Mouse (Mus musculus): ENCODE measurements at regions not wholly inside any gene's neighbourhood (a gene's known extent, or its start where the extent isn't known, plus 50 kb on each side); places are given as distances from the start of the nearest gene placed in this dataset.
A peak's percentile ranks its signal among the peaks of the same experiment; 100 is the strongest.

GRCm38 (mm10) chr10:19093689-19094088, 78.2 kb upstream of the Tnfaip3 start:
- Histone ChIP-seq H3K27me3 (replicated peaks) (no peaks in the 10 kb centered on the region), H3K4me1 (peaks cover 38% of the 10 kb centered on the region), H3K9me3 (no peaks in the 10 kb centered on the region), H3K36me3 (replicated peaks; ENCODE audit: low read length) (no peaks in the 10 kb centered on the region), H3K4me3 (replicated peaks) (peak overlapping the region; percentile 80)
- TF ChIP-seq FLI1 (IDR thresholded peaks at IDR 0.05; ENCODE audit: low read length): no peak
- TF ChIP-seq GATA1 (IDR thresholded peaks at IDR 0.05; ENCODE audit: borderline replicate concordance, low read length): no peak

- Histone ChIP-seq H3K4me3 (replicated peaks) (no peak overlapping the region), H3K27me3 (replicated peaks) (no peaks in the 10 kb centered on the region), H3K4me1 (peaks cover 38% of the 10 kb centered on the region), H3K9me3 (no peaks in the 10 kb centered on the region), H3K36me3 (replicated peaks; ENCODE audit: low read length) (no peaks in the 10 kb centered on the region)
- TF ChIP-seq GATA1 (IDR thresholded peaks at IDR 0.05; ENCODE audit: borderline replicate concordance, low read length) (no peak), FLI1 (IDR thresholded peaks at IDR 0.05; ENCODE audit: low read length) (no peak)
Measured at GRCm38 (mm10) chr10:19091949-19092348, 76.5 kb upstream of the Tnfaip3 start.

DNA sequence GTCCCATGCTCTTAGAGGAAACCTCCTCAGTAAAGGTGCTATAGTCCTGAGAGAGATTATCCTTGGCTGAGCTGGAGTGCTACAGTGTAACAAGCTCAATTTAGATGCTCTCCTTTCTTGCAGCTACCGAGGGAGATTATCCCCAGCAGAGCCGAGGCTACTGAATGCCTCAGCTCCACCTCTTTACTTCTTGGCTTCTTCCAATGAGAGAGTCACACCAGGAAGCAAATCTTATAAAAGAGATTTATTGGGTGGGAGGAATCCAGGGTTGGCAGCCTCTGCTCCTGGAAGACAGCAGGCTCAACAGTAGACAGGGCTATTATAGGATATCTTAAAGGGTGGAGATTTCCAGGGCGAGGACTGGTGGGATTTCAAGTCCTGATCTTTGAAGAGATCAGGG, 75.7 kb upstream of the Tnfaip3 start:
- H3K9me3 ChIP-seq: no peaks in the 10 kb centered on the region
- TF ChIP-seq GATA1 (IDR thresholded peaks at IDR 0.05; ENCODE audit: borderline replicate concordance, low read length) (no peak), FLI1 (IDR thresholded peaks at IDR 0.05; ENCODE audit: low read length) (no peak)
- no peaks in the 10 kb centered on the region for H3K27me3 ChIP-seq (replicated peaks)
- no peaks in the 10 kb centered on the region for H3K36me3 ChIP-seq (replicated peaks; ENCODE audit: low read length)
- H3K4me1 ChIP-seq: peaks cover 38% of the 10 kb centered on the region
- no peak overlapping the region for H3K4me3 ChIP-seq (replicated peaks)

DNA sequence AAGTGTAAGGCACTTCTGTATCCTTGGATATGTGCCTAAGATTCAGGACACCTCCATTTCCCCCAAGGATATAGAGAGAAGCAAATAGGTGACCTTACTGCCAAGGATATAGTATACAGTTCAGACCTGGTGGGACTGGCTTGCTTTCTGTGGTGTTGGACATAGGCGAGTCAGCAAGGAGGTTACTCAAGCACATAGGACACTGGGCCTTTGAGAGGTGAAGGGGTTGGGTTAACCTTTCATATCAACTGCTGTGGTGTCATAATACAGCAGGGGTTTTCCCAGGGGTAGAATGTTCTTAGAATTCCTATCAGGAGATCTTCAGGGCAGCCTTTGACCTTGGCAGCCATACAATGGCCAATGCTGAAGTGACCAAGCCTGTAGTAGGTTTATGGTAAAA, 71.5 kb upstream of the Tnfaip3 start:
- Histone ChIP-seq H3K27me3 (replicated peaks) (no peaks in the 10 kb centered on the region), H3K9me3 (no peaks in the 10 kb centered on the region), H3K4me1 (peaks cover 22% of the 10 kb centered on the region), H3K36me3 (replicated peaks; ENCODE audit: low read length) (no peaks in the 10 kb centered on the region), H3K4me3 (replicated peaks) (no peak overlapping the region)
- TF ChIP-seq GATA1 (IDR thresholded peaks at IDR 0.05; ENCODE audit: borderline replicate concordance, low read length) (no peak), FLI1 (IDR thresholded peaks at IDR 0.05; ENCODE audit: low read length) (no peak)

DNA sequence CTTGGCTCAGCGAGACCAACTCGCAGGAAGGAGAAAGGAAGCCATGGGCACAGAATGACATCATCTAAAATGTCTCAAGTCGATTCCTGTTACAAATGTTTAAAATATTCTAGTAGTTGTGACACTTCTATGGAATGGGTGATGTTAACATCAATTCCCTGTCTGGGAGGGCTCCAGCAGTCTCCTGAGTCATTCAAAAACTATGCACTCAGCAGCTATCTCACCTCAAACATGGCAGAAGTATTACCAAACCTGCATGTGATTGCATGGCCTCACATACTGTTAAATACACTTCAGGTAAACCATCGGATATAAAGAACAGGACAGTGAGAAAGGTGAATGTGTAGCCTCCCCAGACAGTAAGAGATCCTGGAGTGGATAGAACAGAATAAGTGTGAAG, 66.7 kb upstream of the Tnfaip3 start:
- Histone ChIP-seq H3K36me3 (replicated peaks; ENCODE audit: low read length) (no peaks in the 10 kb centered on the region), H3K9me3 (no peaks in the 10 kb centered on the region), H3K4me3 (replicated peaks) (no peak overlapping the region), H3K4me1 (peaks cover 28% of the 10 kb centered on the region), H3K27me3 (replicated peaks) (no peaks in the 10 kb centered on the region)
- TF ChIP-seq GATA1 (IDR thresholded peaks at IDR 0.05; ENCODE audit: borderline replicate concordance, low read length) (no peak), FLI1 (IDR thresholded peaks at IDR 0.05; ENCODE audit: low read length) (no peak)

- no peak overlapping the region for H3K4me3 ChIP-seq (replicated peaks)
- peaks cover 31% of the 10 kb centered on the region for H3K4me1 ChIP-seq
- no peaks in the 10 kb centered on the region for H3K9me3 ChIP-seq
- H3K36me3 ChIP-seq (replicated peaks; ENCODE audit: low read length): no peaks in the 10 kb centered on the region
- TF ChIP-seq GATA1 (IDR thresholded peaks at IDR 0.05; ENCODE audit: borderline replicate concordance, low read length) (no peak), FLI1 (IDR thresholded peaks at IDR 0.05; ENCODE audit: low read length) (no peak)
- H3K27me3 ChIP-seq (replicated peaks): no peaks in the 10 kb centered on the region
Measured at GRCm38 (mm10) chr10:19078047-19078446, 62.6 kb upstream of the Tnfaip3 start.

GRCm38 (mm10) chr10:19068377-19068776, 52.9 kb upstream of the Tnfaip3 start:
- no peaks in the 10 kb centered on the region for H3K27me3 ChIP-seq (replicated peaks)
- no peaks in the 10 kb centered on the region for H3K36me3 ChIP-seq (replicated peaks; ENCODE audit: low read length)
- peak overlapping the region; percentile 77 for H3K4me3 ChIP-seq (replicated peaks)
- TF ChIP-seq FLI1 (IDR thresholded peaks at IDR 0.05; ENCODE audit: low read length) (no peak), GATA1 (IDR thresholded peaks at IDR 0.05; ENCODE audit: borderline replicate concordance, low read length) (no peak)
- peaks cover 49% of the 10 kb centered on the region for H3K4me1 ChIP-seq
- no peaks in the 10 kb centered on the region for H3K9me3 ChIP-seq

DNA sequence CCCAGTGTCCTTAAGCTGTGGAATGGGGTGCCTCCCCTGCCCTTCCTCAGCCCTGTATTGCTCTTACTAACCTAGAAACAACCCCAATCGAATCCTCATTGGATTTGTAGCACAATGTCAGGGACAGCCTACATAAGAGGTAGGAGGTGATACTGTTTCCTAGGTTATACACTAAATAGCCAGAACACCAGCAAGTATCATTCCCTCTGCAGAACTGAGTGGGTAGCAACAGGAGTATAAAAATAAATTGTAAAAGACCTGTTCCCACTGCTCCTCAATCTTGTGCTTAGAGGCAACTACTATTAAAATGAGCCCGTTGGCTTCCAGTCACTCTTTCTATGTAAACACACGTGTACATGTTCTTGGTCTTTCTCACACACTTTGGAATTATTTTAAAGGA, 52.2 kb upstream of the Tnfaip3 start:
- Histone ChIP-seq H3K4me3 (replicated peaks) (peak overlapping the region; percentile 8), H3K4me1 (peaks cover 57% of the 10 kb centered on the region), H3K9me3 (no peaks in the 10 kb centered on the region), H3K36me3 (replicated peaks; ENCODE audit: low read length) (no peaks in the 10 kb centered on the region), H3K27me3 (replicated peaks) (no peaks in the 10 kb centered on the region)
- TF ChIP-seq GATA1 (IDR thresholded peaks at IDR 0.05; ENCODE audit: borderline replicate concordance, low read length) (no peak), FLI1 (IDR thresholded peaks at IDR 0.05; ENCODE audit: low read length) (no peak)

DNA sequence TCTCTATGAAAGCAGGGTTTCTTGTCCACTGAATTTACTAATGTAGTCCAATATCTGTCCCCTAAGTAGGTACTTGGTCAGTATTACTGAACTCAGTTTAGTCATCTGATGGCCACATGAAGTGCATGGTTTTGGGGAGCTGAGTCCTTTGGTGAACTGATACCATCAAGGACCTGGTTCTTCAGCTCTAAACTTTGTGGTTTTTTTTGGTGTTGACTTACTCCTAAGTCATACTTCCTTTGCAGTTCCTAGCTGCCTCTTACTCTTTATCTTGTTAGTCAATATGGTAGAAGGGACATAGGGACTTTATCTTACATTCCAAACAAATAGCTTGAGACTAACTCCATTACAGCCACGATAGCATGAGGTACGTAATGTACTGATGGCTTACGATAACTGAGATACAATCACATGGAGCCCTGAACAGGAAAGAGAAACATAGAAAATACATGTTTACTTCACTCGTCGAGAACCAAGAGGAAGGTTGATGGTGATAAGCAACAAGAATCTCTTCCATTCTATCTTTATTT, 51.4 kb upstream of the Tnfaip3 start:
- H3K9me3 ChIP-seq: no peaks in the 10 kb centered on the region
- no peaks in the 10 kb centered on the region for H3K36me3 ChIP-seq (replicated peaks; ENCODE audit: low read length)
- peaks cover 64% of the 10 kb centered on the region for H3K4me1 ChIP-seq
- no peak overlapping the region for H3K4me3 ChIP-seq (replicated peaks)
- no peaks in the 10 kb centered on the region for H3K27me3 ChIP-seq (replicated peaks)
- no peak for TF ChIP-seq FLI1 (IDR thresholded peaks at IDR 0.05; ENCODE audit: low read length)
- no peak for TF ChIP-seq GATA1 (IDR thresholded peaks at IDR 0.05; ENCODE audit: borderline replicate concordance, low read length)
